Mouse (Mus musculus) kidney, postnatal 14 days (tissue): ENCODE data around the gene Cdon.
A peak's percentile ranks its signal among the peaks of the same experiment; 100 is the strongest.
"Not testable (repeated sequence)": the region's sequence is repeated elsewhere in the genome, so short reads cannot be mapped to it uniquely, and the experiment has no call there.

Experiments used
- DNase-seq: peaks from one replicate; pipeline ENCODE4 v3.0.0; 2022; ENCODE audit warnings: mixed read lengths

Gene Cdon

GRCm38 (mm10) chr9:35420805-35421719, at the start of gene Cdon:
Gene Cdon (plus strand): TSS chr9:35421128.
- DNase-seq: peak; percentile 96

- DNase-seq: no peak
These were observed 48.4 kb upstream of the Cdon start for GRCm38 (mm10) chr9:35372324-35373101.

- no peak for DNase-seq
These were observed 43.0 kb upstream of the Cdon start for GRCm38 (mm10) chr9:35377916-35378315.

- DNase-seq: no peak
These were observed 41.9 kb upstream of the Cdon start for GRCm38 (mm10) chr9:35378991-35379390.

- DNase-seq: no peak
These were observed 21.0 kb upstream of the Cdon start for GRCm38 (mm10) chr9:35399896-35400295.

- DNase-seq: no peak
These were observed 20.5 kb upstream of the Cdon start for GRCm38 (mm10) chr9:35400398-35400797.

- DNase-seq: no peak
These were observed 20.1 kb upstream of the Cdon start for GRCm38 (mm10) chr9:35400831-35401230.

GRCm38 (mm10) chr9:35402584-35402991, 18.3 kb upstream of the Cdon start:
- no peak for DNase-seq

GRCm38 (mm10) chr9:35403490-35403889, 17.4 kb upstream of the Cdon start:
- no peak for DNase-seq

- DNase-seq: no peak
These were observed 15.7 kb upstream of the Cdon start for GRCm38 (mm10) chr9:35405038-35405905.

- no peak for DNase-seq
These were observed 9.5 kb upstream of the Cdon start for GRCm38 (mm10) chr9:35411225-35411965.

- DNase-seq: no peak
These were observed 9.0 kb upstream of the Cdon start for GRCm38 (mm10) chr9:35411975-35412374.

GRCm38 (mm10) chr9:35421730-35422235, 855 bp downstream of the Cdon start:
- DNase-seq: peak; percentile 59

- no peak for DNase-seq
These were observed 1.5 kb downstream of the Cdon start for GRCm38 (mm10) chr9:35422405-35422941.

GRCm38 (mm10) chr9:35423265-35423664, 2.3 kb downstream of the Cdon start:
- DNase-seq: no peak

- peak; percentile 5 for DNase-seq
These were observed 3.7 kb downstream of the Cdon start for GRCm38 (mm10) chr9:35424671-35425070.

- DNase-seq: no peak
These were observed 9.5 kb downstream of the Cdon start for GRCm38 (mm10) chr9:35430476-35430875.

- DNase-seq: no peak
These were observed 10.5 kb downstream of the Cdon start for GRCm38 (mm10) chr9:35431396-35431795.

- not testable (repeated sequence) for DNase-seq
These were observed 11.9 kb downstream of the Cdon start for GRCm38 (mm10) chr9:35432717-35433297.

GRCm38 (mm10) chr9:35434340-35434739, 13.4 kb downstream of the Cdon start:
- no peak for DNase-seq

- no peak for DNase-seq
These were observed 14.6 kb downstream of the Cdon start for GRCm38 (mm10) chr9:35435565-35435964.
